Mouse (Mus musculus): ENCODE results near the gene Elof1. TPM values are rescaled to one million over a fixed set of nuclear protein-coding genes. Genes with fewer than 3 reads are reported as not detected.

Elof1 gene
- total RNA-seq (2021) = 10 to 100 TPM; 63.4 to 65.3 TPM
- long read RNA-seq, experiment 1, transcript Elof1-202 (2 exons, 1,053 nt) = minor isoform, 5 of 45 reads
- long read RNA-seq, experiment 1, transcript Elof1-201 (3 exons, 888 nt) = major isoform, 34 of 45 reads
- long read RNA-seq, experiment 1, partial matches to known transcripts = 0 of 45 reads
- long read RNA-seq, experiment 1, other reads (novel, unspliced or antisense) = 1 of 45 reads
- long read RNA-seq, experiment 2, transcript Elof1-201 (3 exons, 888 nt) = major isoform, 28 of 34 reads
- long read RNA-seq, experiment 2, partial matches to known transcripts = 0 of 34 reads
- long read RNA-seq, experiment 2, other reads (novel, unspliced or antisense) = 2 of 34 reads

GRCm38 (mm10) chr9:22116740-22117426 lies at the start of gene Elof1:
TSS of gene Elof1 (minus strand) at chr9:22117172.
- H3K4me3 ChIP-seq = peak within 1 kb of the TSS; percentile 66
- intact Hi-C loops (cut with DNase I) = loop anchor here (1.0 to 2.0 kb wide), 2 partner anchors 32 to 46 kb away; partner anchors contain the start of genes Ecsit, Gm49318 and Zfp653
- peak; percentile 91 to 93 for DNase-seq (ENCODE audit: extremely low spot score in 1 of 2, low spot score in 2 of 2)
- no peak; the same call in 1 of the 2 replicates for TF ChIP-seq CTCF (IDR thresholded peaks at IDR 0.05)
- peak within 1 kb of the TSS; percentile 88 for H3K27ac ChIP-seq

GRCm38 (mm10) chr9:22166686-22167085 lies 49.7 kb upstream of the Elof1 start:
- DNase-seq (ENCODE audit: extremely low spot score in 1 of 2, low spot score in 2 of 2) = no peak
- Histone ChIP-seq H3K4me3 (no peak overlapping the region), H3K27ac (no peak overlapping the region)
- TF ChIP-seq CTCF (IDR thresholded peaks at IDR 0.05) = no peak; the same call in 1 of the 2 replicates
- intact Hi-C loops (cut with DNase I) = no loop called here

GRCm38 (mm10) chr9:22165964-22166363 lies 49.0 kb upstream of the Elof1 start:
- intact Hi-C loops (cut with DNase I) = no loop called here
- no peak overlapping the region for H3K27ac ChIP-seq
- H3K4me3 ChIP-seq = no peak overlapping the region
- TF ChIP-seq CTCF (IDR thresholded peaks at IDR 0.05) = no peak
- no peak for DNase-seq (ENCODE audit: extremely low spot score in 1 of 2, low spot score in 2 of 2)

- peak overlapping the region; percentile 85 for H3K27ac ChIP-seq
- TF ChIP-seq CTCF (IDR thresholded peaks at IDR 0.05) = no peak
- intact Hi-C loops (cut with DNase I) = no loop called here
Measured at GRCm38 (mm10) chr9:22164711-22165668, 48.0 kb upstream of the Elof1 start.

GRCm38 (mm10) chr9:22162912-22163311 lies 45.9 kb upstream of the Elof1 start:
- TF ChIP-seq CTCF (IDR thresholded peaks at IDR 0.05) = no peak
- intact Hi-C loops (cut with DNase I) = no loop called here
- no peak overlapping the region for H3K4me3 ChIP-seq
- H3K27ac ChIP-seq = no peak overlapping the region
- no peak for DNase-seq (ENCODE audit: extremely low spot score in 1 of 2, low spot score in 2 of 2)

More at GRCm38 (mm10) chr9:22164711-22165668, 48.0 kb upstream of the Elof1 start:
- DNase-seq (ENCODE audit: extremely low spot score in 1 of 2, low spot score in 2 of 2) = peak; percentile 62 to 65
- H3K4me3 ChIP-seq = peak overlapping the region; percentile 55

- Histone ChIP-seq H3K4me3 (no peak overlapping the region), H3K27ac (no peak overlapping the region)
- intact Hi-C loops (cut with DNase I) = no loop called here
- no peak for TF ChIP-seq CTCF (IDR thresholded peaks at IDR 0.05)
- no peak for DNase-seq (ENCODE audit: extremely low spot score in 1 of 2, low spot score in 2 of 2)
Measured at GRCm38 (mm10) chr9:22162305-22162704, 45.3 kb upstream of the Elof1 start.

GRCm38 (mm10) chr9:22161299-22161698 lies 44.3 kb upstream of the Elof1 start:
- no peak for DNase-seq (ENCODE audit: extremely low spot score in 1 of 2, low spot score in 2 of 2)
- intact Hi-C loops (cut with DNase I) = no loop called here
- Histone ChIP-seq H3K4me3 (no peak overlapping the region), H3K27ac (no peak overlapping the region)
- TF ChIP-seq CTCF (IDR thresholded peaks at IDR 0.05) = no peak

GRCm38 (mm10) chr9:22157516-22158265 lies 40.7 kb upstream of the Elof1 start:
- TF ChIP-seq CTCF (IDR thresholded peaks at IDR 0.05) = no peak
- no peak for DNase-seq (ENCODE audit: extremely low spot score in 1 of 2, low spot score in 2 of 2)
- Histone ChIP-seq H3K27ac (peak overlapping the region; percentile 95), H3K4me3 (peak overlapping the region; percentile 78)
- intact Hi-C loops (cut with DNase I) = loop anchor here (2.0 to 10.0 kb wide), 3 partner anchors 67 to 553 kb away; partner anchors contain the start of gene Zfp809

GRCm38 (mm10) chr9:22156497-22157245 lies 39.7 kb upstream of the Elof1 start, which contains the start of gene Pigyl:
TSS of gene Pigyl (plus strand) at chr9:22156846.
- intact Hi-C loops (cut with DNase I) = loop anchor here (2.0 to 10.0 kb wide), 3 partner anchors 68 to 552 kb away; partner anchors contain the start of gene Zfp809
- TF ChIP-seq CTCF (IDR thresholded peaks at IDR 0.05) = peak; percentile 8
- peak; percentile 97 to 99 for DNase-seq (ENCODE audit: extremely low spot score in 1 of 2, low spot score in 2 of 2)
- H3K4me3 ChIP-seq = peak within 1 kb of the TSS; percentile 78
- peak within 1 kb of the TSS; percentile 95 for H3K27ac ChIP-seq

GRCm38 (mm10) chr9:22155614-22156013 lies 38.6 kb upstream of the Elof1 start:
- peak; percentile 54 to 62 for DNase-seq (ENCODE audit: extremely low spot score in 1 of 2, low spot score in 2 of 2)
- intact Hi-C loops (cut with DNase I) = loop anchor here (2.0 to 10.0 kb wide), 3 partner anchors 69 to 551 kb away; partner anchors contain the start of gene Zfp809
- TF ChIP-seq CTCF (IDR thresholded peaks at IDR 0.05) = peak; percentile 97
- H3K4me3 ChIP-seq = no peak overlapping the region
- H3K27ac ChIP-seq = no peak overlapping the region

All from left cerebral cortex, adult 2 months (tissue).